ENCODE assay signal across 9 mouse cellular contexts in the genomic region with DNA sequence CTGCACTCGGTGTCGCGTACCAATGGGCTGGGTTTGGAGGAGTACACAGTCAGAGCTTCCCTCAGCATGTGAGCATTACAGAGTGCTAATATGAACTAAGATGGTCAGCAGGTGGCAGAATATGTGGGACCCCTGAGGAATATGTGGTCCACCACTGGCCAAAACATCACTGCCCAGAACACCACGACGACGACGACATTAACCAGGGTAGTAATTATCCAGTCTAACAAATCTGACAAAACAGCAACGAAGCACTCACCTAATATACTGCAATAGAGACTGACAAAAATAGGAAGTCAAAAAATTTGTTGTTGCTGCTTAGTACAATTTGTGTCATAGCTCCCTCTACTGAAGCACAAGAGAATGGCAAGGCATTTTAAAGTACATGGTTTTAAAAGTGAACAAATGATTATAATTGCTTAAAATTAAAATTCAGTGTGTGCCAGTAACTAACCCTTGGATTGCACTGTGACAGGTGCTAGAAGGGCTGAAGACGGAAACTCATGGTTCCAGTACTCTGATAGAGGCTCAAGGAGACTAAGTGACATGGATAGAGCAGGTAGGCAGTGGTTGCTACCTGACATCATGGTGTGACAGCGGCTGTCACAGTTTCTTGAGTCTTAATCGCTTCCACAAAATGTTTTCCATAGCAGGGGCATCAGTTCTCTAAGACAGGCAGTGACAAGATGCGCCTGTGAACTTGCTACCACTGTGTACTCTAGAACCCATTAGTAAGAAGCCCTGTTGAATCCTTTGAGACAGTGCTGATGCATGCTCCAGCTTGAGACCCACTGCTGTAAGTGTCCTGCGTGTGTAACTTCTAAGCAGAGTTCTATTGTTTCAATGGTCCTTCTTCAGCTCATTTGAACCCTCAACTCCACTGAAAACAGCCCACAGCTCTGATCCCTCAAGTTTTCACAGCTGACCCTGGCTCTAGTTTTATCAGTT.
A peak's percentile ranks its signal among the peaks of the same experiment; 100 is the strongest.
DNase-seq lines count a peak whose midpoint lies in the region; TF ChIP-seq lines count a peak whose summit lies in the region.
"Had no signal": no experiment of that assay in that cellular context is flagged by ENCODE, and none has a peak within 500 bp of the region (broad histone marks: within the 10 kb centered on the region; RNA-seq: fewer than 3 reads in every experiment).

No protein-coding gene starts in this region.

- H3K9ac ChIP-seq in heart, adult 2 months (ENCODE audit: low read depth, low read length): no peak overlapping the region
- H3K9ac ChIP-seq: limb, embryonic 15.5 days had no signal

- H3K4me3 ChIP-seq in heart, adult 2 months: no peak overlapping the region
- no peak overlapping the region for H3K4me3 ChIP-seq in heart, embryonic 10.5 days
- no peak overlapping the region for H3K4me3 ChIP-seq in bone marrow macrophage, adult 2 months (ENCODE audit: insufficient read depth, low read length)
- H3K4me3 ChIP-seq: limb, embryonic 15.5 days had no signal

- no peaks in the 10 kb centered on the region for H3K36me3 ChIP-seq in heart, adult 2 months (ENCODE audit: control insufficient read depth, insufficient read depth, low read length)
- peaks cover 13% of the 10 kb centered on the region for H3K36me3 ChIP-seq in heart, embryonic 10.5 days

- DNase-seq in heart, adult 2 months: no peak
- DNase-seq in heart, embryonic 10.5 days (ENCODE audit: low spot score): no peak
- peak; percentile 61 for DNase-seq in 416B (ENCODE audit: low read depth)
- peak; percentile 74 for DNase-seq in induced T-regulatory cell, adult 2 months (ENCODE audit: low read depth)
- no peak for DNase-seq in spleen, adult 18-20 months
- no peak for DNase-seq in adrenal gland, postnatal 14 days
- DNase-seq in kidney, postnatal 4 days: no peak

- no peaks in the 10 kb centered on the region for H3K9me3 ChIP-seq in heart, embryonic 10.5 days
- H3K9me3 ChIP-seq: limb, embryonic 15.5 days had no signal

- no peaks in the 10 kb centered on the region for H3K79me2 ChIP-seq in heart, adult 2 months (replicated peaks; ENCODE audit: control insufficient read depth, insufficient read depth, low read length)

- no peak for TF ChIP-seq POLR2A in heart, adult 2 months (IDR thresholded peaks at IDR 0.05; ENCODE audit: insufficient read depth, low read depth, low read length)
- no peak for TF ChIP-seq POLR2A in bone marrow macrophage, adult 2 months (IDR thresholded peaks at IDR 0.05; ENCODE audit: borderline replicate concordance, low read depth, low read length)

- no peak for TF ChIP-seq EP300 in heart, adult 2 months (IDR thresholded peaks at IDR 0.05; ENCODE audit: insufficient read depth, low read depth, low read length)

- peaks cover under 1% of the 10 kb centered on the region; the same call in 1 of the 2 replicates for H3K4me1 ChIP-seq in heart, adult 2 months (ENCODE audit: control insufficient read depth, insufficient read depth, low read length)
- H3K4me1 ChIP-seq in heart, embryonic 10.5 days: no peaks in the 10 kb centered on the region
- H3K4me1 ChIP-seq in bone marrow macrophage, adult 2 months (ENCODE audit: control insufficient read depth, insufficient read depth, low read length): peaks cover 2% of the 10 kb centered on the region
- H3K4me1 ChIP-seq: limb, embryonic 15.5 days had no signal

- H3K27ac ChIP-seq in heart, adult 2 months: no peak overlapping the region
- no peak overlapping the region for H3K27ac ChIP-seq in heart, embryonic 10.5 days
- no peak overlapping the region for H3K27ac ChIP-seq in bone marrow macrophage, adult 2 months (ENCODE audit: insufficient read depth, low read depth, low read length)
- H3K27ac ChIP-seq: limb, embryonic 15.5 days had no signal

- 79% methylated on average over 13 of the region's 13 CpGs for WGBS in heart, adult 2 months
- 80% methylated on average over 13 of the region's 13 CpGs for WGBS in heart, embryonic 10.5 days

- intact Hi-C loops in heart, adult 2 months (cut with DNase I): loop anchor here (1.0 to 5.0 kb wide), 3 partner anchors 114 to 381 kb away; no protein-coding TSS in a partner anchor

- peak; percentile 88 for TF ChIP-seq CTCF in heart, adult 2 months (IDR thresholded peaks at IDR 0.05)
- peak; percentile 51 for TF ChIP-seq CTCF in bone marrow macrophage, adult 2 months (IDR thresholded peaks at IDR 0.05; ENCODE audit: low read depth, low read length)

- H3K27me3 ChIP-seq in heart, adult 2 months (ENCODE audit: control insufficient read depth, insufficient read depth, low read length): no peaks in the 10 kb centered on the region
- H3K27me3 ChIP-seq in heart, embryonic 10.5 days (ENCODE audit: insufficient read depth, poor library complexity, severe bottlenecking): no peaks in the 10 kb centered on the region
- H3K27me3 ChIP-seq: limb, embryonic 15.5 days had no signal

Comparison
In these comparisons a context has a peak if more than half of its experiments do, and no peak if none do; other contexts are left out.
1. DNase-seq: peak in 416B (single experiment) and induced T-regulatory cell, adult 2 months (single experiment); none in heart, adult 2 months (0 of 2), heart, embryonic 10.5 days (single experiment), spleen, adult 18-20 months (0 of 2), adrenal gland, postnatal 14 days (single experiment) and kidney, postnatal 4 days (0 of 2).